Mouse (Mus musculus) neutrophil, adult 5-6 weeks (primary cell): Measurements from ENCODE around the gene Pcyt1a. TPM values are rescaled to one million over a fixed set of nuclear protein-coding genes. Genes with fewer than 3 reads are reported as not detected.
"Not testable (repeated sequence)": the region's sequence is repeated elsewhere in the genome, so short reads cannot be mapped to it uniquely, and the experiment has no call there.

Experiments used
- ATAC-seq: fragments of 151-379, 151-347 bp; 2 replicates; pipeline ENCODE4 v1.8.0; 2017; ENCODE audit warnings: mild to moderate bottlenecking, moderate TSS enrichment; ENCODE audit not compliant: insufficient number of reproducible peaks, poor library complexity, low FRiP score, severe bottlenecking; ENCODE audit errors: extremely low read depth
- total RNA-seq: library from RNA; stranded (forward); fragments of 200-1000 nt; gene quantifications from 2 replicates; pipeline ENCODE4 v1.2.3, GENCODE M21; 2017

Gene Pcyt1a
- total RNA-seq, 1 experiment from 2014 or later: 65.5 TPM

DNA sequence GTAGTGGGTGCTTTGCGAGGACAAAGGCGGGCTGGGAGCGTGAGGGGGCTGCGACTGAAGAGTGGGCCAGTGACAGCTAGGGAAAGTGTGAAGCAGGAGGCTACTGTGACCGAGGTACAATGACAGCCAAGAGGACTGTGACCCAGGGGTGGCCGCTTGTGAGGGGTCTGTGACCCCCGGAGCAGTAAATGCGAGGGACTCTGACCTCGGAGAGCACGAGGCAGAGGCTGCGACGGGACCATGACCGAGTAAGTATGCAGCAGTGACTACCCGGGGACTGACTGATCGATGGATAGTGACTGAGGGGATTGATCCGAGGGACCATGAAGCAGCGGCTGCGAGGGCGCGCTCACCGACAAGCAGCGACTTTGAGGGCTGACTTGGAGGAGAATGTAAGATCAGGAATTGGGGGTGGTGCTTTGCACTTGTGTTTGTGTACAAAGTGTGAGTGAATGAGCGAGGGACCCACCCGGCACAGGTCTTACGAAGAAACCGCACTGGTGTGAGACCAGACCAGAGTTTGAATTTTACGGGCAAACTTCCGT, 398 bp downstream of the Pcyt1a start:
- ATAC-seq: peak; percentile 16; the same call in 1 of the 2 replicates

DNA sequence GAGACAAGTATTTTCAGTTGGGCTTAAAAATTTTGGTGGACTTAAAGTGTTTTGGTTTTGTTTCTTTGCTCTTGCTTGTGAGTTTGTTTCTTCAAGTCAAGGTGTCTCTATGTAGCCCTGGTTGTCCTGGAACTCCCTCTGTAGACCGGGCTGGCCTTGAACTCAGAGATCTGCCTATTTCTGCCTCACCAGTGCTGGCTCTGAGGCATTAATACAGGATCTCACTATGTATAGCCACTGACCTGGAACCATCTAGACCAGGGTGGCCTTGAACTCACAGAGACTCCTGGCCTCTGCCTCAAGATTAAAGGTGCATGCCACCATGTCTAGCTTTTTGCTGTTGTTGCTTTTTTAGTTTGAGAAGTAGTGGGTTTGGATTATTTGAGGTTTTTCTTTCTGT, 1.2 kb downstream of the Pcyt1a start:
- no peak for ATAC-seq

DNA sequence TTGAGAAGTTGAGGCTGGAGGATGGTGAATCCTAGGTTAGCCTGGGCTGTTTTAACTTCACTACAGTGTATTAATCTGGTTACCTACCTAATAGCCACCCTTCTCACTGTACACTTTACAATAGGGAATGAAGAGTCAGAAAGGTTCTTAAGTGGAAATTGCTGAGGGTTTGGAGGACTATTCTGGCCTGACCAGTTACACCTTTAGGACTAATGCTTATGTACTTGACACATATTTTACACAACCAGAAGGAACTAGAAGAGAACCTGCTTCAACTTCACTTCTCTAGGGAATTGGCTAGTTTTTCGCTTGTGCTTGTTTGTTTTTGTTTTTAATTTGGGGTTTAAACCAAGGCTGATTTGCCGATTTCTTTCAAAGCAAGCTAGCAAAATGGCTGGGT, 2.4 kb downstream of the Pcyt1a start:
- ATAC-seq: no peak

DNA sequence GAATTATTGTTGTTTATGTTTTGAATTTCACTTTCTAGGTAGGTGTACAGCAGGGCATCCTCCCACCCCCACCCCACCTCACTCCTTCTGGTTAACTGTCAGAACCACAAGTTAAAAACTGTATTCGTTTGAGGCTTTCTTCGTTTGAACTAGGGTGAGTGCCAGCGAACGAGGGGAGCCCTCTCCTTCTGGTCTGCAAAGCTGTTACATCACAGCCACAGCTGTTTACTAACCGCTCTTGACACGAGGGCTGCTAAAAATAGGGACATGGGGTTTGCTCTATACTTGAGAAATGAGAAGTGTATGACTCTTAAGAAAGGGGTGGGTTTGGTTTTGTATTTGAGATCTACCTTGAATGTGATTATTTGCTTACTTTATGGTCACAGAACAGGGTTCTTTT, 3.3 kb downstream of the Pcyt1a start:
- peak; percentile 72 for ATAC-seq

DNA sequence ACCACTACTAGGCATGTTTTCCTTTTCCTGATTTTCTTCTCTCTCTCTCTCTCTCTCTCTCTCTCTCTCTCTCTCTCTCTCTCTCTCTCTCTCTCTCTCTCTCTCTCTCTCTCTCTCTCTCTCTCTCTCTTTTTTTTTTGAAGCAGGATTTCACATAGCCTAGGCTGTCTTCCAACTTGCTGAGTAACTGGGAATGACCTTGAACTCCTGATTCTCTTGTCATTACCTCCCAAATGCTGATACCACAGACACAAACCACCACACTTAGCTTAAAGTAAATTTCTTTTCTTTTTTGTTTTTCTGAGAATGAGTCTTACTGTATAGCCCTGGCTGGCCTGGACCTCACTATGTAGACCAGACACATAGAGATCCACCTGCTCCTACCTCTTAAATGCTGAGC, 4.0 kb downstream of the Pcyt1a start:
- ATAC-seq: no peak

DNA sequence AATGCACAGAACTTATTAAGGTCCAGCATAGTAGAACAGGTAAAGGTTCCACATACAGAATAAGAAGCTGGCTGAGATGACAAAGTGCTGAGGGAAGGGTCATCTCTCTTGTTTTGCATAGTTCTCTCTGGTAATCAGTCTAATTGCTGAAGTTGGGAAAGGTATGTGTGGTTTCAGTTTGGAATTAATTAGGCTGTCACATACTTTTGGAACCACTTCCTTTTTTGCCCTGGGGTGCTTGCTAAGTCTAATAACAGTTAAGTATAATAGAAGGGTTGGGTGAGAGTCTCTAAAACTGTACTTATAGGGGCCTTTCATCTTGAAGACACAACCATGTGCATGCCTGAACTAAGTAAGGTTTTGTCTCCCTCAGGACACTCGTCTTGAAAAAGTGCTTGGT, 5.9 kb downstream of the Pcyt1a start:
- ATAC-seq: no peak

DNA sequence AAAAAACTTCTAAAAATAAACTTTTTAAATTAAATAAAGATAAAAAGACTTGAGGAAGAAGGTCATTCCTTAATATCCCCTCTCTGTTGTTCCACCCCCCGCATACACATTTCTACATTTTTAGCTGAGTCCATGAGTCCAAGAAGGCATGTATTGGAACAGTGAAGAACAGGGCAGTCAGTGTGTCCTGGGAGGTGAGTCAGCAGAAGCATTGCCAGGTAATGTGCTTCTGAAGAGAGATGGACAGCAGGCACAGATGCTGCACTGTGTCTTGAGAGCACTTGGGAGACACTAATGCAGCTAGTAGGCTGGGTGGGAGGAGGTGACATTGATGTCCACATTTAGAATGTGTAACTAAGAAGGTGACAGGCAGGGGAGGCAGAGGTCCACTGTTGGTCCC, 6.5 kb downstream of the Pcyt1a start:
- no peak for ATAC-seq

DNA sequence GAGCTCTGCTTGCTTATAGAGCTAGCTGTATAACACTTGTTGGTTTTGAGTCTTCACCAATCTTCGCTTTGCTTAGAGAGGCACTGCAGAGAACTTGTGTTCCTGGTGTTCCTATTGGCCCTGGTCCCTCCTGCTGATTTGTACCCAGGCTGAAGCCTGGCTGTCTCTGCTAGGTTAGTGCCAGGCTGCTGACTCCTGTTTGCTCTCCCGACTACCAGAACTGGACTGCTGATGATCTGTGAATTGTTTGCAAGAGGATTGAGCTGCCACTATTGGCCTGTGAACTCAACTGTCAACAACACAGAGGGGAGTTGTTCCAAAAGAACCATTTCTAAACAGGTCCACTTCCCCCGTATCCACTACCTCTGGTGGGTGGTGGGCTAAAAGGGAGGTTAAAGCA, 10.7 kb downstream of the Pcyt1a start:
- ATAC-seq: no peak

DNA sequence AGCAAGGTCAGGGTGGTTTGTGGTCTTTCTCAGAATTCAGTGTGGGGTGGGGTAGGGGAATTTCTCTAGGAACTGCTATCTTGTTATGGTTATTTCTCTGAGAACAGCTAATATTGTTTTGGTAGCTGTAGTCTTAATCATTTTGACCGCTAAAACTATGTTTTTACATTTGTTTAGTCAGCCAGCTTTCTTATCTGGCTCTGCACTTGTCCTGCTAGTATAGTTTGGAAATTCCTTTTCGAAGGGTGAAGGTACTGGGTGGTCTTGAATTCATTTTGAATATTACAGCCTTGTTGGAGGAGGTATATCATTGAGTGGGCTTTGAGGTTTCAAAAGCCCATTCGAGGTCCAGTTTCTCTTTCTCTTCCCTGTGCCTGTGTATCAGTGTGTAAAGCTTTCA, 13.9 kb downstream of the Pcyt1a start:
- not testable (repeated sequence) for ATAC-seq

DNA sequence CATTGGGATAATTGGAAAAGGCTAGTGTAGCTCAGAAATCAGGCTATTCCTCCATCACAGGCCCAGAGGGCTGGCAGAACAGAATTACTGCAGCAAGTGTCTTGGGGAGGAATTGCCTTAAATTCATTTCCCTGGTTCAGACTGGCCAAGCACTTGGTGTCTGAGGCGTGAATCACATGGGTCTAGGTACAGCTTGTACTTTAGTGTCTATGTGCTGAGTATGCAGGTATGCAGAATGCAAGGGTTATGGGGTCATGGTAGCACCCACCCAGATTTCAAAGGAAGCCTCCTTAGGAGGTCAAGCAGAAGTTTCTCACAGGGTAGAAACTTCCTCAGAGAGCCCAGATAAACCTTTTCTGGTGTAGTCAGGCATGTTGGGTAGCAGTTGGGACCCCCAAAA, 14.8 kb downstream of the Pcyt1a start:
- no peak for ATAC-seq

DNA sequence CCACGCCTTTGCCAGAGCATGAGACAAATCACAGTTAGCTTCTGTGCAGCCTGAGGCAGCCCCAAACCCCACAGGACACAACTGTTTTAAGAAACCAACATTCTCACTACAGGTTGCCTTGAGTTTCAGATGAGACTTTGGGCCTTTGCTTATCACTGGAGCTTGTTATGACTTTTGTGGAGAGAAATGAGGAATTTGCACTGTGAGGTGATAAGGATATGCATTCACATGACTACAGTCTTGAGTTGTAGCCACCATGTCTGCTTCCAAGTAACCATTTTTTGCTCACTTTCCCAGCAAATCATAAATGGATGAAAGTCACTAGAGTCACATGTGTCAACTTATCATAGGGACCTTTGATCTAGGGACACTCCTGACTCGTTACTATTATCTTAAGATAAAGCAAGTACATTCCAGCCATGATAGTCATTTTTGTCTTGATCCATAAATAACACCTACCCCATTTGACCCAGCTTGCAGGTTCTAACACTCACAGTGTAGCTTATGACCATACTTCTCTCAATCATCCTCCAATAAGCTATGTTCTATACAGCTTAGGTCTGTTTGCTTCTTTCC, 15.9 kb downstream of the Pcyt1a start:
- ATAC-seq: no peak

DNA sequence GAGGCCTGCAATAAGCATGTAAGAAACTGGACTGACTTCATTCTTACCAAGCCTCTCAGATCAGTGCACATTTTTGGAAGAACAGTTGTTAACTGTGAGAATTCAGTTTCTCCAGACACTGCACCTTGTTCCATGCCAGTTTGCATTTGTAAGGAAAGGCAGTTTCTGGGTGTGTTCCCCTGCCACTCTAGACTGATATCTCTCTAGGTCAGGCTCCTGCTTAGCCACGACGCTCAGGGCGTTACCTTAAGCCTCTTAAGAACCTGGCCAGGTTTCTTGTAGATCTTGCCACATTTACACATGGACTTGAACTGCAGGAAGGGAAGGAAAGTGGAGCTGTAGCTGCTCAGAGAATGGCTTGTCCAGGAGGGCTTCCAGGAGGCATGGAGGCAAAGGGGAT, 18.9 kb downstream of the Pcyt1a start:
- no peak for ATAC-seq

DNA sequence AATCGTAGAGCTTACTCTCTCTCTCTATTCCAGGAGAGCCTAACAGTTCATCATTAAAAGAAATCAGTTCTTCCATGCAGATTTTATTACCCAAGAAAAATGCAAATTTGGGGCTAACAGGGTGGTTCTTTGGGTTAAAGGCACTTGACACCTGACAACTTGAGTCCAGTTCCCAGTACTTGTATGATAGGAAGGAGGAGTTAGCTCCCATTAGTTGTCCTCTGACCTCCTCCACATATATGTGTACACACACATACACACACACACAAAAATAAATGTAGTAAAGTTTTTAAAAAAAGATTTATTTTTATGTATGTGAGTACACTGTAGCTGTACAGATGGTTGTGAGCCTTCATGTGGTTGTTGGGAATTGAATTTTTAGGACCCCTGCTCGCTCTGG, 19.4 kb downstream of the Pcyt1a start:
- no peak for ATAC-seq

DNA sequence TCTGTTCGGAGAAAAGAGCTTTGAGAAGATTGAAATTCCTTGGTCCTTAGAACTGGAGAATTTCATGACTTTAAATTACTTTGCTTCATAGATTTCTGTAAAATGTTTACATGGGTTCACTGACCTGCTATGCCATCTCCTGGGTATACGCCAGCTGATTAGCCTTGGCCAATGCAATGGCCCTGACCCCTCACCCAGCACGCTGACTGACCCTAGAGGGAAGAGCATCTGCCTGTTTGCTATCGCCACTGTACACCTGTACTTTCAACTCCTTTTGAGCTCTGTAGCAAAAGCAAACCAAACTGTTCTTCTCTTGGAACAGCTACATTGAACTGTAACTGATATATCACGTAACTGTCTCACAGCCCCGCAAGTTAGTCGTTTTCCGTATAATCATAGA, 22.4 kb downstream of the Pcyt1a start:
- no peak for ATAC-seq

DNA sequence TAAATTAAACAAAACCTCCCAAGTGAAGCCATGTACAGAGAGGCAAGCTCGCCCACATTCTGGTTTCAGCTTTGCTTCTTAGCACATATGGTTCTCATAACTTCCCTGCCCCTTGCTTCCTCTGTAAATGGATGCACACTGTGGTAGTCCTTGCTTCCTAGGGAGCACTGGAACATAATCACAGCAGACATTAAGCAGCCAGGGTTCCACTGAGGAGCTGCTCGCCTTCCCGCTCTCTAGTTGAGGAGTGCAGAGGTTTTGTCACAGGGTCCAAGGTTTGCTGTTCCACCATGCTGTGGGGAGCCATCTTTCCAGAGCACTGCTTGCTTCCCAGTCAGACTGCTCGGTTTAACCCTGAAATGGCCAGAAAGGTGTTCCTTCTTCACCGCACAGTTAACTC, 23.9 kb downstream of the Pcyt1a start:
- ATAC-seq: no peak

DNA sequence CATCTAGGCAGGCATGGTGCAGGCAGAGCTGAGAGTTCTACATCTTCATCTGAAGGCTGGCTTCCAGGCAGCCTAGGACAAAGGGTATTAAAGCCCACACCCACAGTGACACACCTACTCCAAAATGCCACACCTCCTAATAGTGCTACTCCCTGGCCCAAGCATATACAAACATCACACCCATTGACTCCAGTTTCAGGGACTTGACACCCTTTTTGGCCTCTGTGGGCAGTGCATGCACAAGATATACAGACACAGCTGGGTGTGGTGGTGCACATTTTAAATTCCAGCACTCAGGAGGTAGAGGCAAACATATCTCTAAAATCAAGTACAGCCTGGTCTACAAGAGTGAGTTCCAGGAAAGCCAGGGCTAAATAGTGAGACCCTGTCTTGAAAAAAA, 25.4 kb downstream of the Pcyt1a start:
- ATAC-seq: no peak

DNA sequence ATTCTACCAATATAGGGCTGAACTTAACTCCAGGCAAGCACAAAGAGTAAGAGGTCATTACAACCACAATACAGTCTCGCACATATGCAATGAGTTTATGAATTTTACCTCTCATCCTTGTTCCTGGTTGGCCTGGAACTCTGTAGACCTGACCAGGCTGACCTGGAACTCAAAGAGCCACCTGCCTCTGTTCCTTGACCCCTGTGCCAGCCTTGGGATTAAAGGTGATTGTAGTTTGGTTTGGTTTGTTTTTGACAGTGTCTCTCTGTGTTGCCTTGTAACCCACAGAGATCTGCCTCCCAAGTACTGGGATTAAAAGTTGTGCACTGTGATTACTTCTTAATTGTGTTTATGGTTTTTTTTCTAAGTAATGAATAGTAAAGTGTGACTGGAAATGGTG, 26.0 kb downstream of the Pcyt1a start:
- no peak for ATAC-seq

DNA sequence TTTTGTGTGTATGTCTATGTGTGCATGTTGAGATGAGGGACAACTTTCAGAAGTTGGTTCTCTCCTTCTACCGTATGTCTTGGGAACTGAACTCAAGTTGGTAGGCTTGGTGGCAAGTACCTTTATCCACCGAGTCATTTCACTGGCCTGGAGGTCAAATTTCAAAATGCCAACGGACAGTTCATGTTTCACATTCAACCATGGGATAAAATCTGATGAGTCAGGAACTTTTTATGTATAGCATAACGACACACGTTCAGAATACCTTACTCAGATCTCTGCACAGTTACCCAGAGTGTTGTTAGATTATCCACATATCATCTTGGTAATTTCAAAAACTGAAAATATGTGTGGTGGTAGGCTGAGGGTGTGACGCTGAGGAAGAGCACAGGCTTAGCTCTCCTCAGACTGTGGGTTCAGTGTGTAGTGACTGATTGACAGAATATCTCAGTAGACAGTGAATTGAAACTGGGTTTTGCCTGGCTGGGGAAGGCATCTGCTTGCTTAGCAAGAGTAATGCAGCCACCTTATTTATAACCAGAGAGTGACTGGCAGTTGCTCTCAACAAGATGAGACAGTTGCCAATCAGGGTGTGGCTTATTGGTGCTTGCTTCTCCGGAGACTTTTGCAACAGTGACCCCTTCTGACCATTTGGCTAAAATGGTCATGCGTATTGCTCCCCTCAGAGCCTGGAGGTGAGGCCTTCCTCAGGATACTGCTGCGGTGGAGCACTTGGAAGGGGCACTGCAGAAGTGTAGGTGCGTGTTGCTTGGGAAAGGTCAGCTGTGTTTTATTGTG, 27.1 kb downstream of the Pcyt1a start:
- peak; percentile 61; the same call in 1 of the 2 replicates for ATAC-seq

DNA sequence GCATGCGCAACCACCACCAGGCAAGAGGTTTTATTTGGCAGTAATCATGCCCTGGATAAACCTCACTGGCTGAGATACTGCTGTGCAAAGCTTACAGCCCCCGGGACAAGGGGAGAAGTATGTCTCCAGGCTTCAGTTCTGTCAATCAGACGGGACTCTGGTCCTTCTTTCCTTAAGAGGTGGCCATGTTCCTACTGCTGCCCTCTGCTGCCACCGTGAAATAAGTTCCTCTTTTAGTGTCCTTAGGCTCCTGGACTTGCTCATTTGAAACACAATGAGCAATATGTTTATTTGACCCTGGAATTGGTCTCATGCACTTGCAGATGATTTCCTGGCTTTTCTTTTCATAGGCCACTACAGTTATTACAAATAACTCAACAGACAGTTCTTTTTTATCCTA, 29.8 kb downstream of the Pcyt1a start:
- no peak for ATAC-seq

DNA sequence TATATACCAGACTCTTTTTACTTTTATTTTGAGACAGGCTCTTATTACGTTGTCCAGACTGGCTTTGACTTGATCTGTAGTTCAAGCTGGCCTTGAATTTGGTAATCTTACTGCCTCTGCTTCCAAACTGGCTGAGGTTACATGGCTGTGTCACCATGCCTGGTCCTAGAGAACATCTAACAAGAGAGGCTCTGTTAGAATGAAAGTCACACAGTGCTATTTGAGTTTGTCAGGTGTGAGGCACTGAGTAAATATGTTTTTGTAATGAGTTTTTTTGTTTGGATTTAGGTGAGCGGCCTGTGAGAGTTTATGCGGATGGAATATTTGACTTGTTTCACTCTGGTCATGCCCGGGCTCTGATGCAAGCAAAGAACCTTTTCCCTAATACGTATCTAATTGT, 31.0 kb downstream of the Pcyt1a start:
- no peak for ATAC-seq

DNA sequence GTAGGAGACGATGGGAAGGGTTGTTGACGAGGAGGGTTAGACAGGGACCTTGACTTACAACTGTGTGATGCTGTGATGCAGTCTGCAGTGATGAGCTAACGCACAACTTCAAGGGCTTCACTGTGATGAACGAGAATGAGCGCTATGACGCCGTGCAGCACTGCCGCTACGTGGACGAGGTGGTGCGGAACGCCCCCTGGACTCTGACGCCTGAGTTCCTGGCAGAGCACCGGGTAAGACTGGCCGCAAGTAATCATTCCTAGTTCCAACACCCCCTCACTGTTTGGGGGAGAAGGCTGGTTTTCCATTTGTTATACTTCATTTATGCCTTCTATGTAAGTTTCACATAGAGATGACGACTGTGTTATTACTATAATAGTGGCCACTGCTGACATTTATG, 32.2 kb downstream of the Pcyt1a start:
- ATAC-seq: no peak
